Mouse (Mus musculus) G1E (cell line): ENCODE results near the gene Nos1ap.

Source experiments
- CTCF ChIP-seq: IDR thresholded peaks from 2 replicates; pipeline ENCODE4 v1.5.1; 2012; ENCODE audit warnings: low read depth, low read length, inconsistent platforms, mixed read lengths
- GATA1 ChIP-seq: IDR thresholded peaks from 2 replicates; pipeline ENCODE4 v1.6.1; 2012; ENCODE audit warnings: borderline replicate concordance, low read length, inconsistent platforms, mixed read lengths
- GATA2 ChIP-seq: IDR thresholded peaks from 2 replicates; pipeline ENCODE4 v1.6.1; 2012; ENCODE audit warnings: low read depth, low read length, inconsistent platforms, borderline replicate concordance
- POLR2AphosphoS5 ChIP-seq: IDR thresholded peaks from 2 replicates; pipeline ENCODE4 v1.6.1; 2012; ENCODE audit warnings: low read depth, low read length, inconsistent platforms; ENCODE audit not compliant: insufficient replicate concordance
- TAL1 ChIP-seq: conservative IDR thresholded peaks from 2 replicates; pipeline ENCODE4 v1.6.1; 2012; ENCODE audit warnings: low read depth, low read length, inconsistent platforms, mixed read lengths

DNA sequence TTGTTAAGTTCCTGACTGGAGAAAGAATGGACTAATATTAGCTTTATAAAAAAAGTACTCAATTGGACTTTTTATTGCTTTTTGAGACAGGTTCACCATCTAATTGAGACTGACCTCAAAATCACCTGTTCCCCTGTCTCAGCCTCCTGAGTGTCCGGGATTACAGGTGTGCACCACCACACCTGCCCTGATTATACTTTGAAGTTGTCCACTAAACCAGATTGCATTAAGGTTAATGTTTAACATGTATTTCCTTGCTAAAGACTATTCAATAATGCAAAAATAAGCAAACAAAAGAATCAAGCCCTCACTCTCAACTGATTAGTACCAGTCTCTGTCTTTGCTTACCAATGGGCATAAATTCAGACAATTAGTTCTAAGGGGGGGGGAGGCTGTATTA, 74.2 kb downstream of the Nos1ap start:
- TF ChIP-seq POLR2AphosphoS5 = no peak
- no peak for TF ChIP-seq CTCF
- no peak for TF ChIP-seq GATA1
- no peak for TF ChIP-seq TAL1
- no peak for TF ChIP-seq GATA2
